Mouse (Mus musculus) embryo, embryonic 11.5 days (tissue): ENCODE results near the gene Camk2b.
A peak's percentile ranks its signal among the peaks of the same experiment; 100 is the strongest.

ENCODE experiments used
- DNase-seq: peaks from one replicate; pipeline ENCODE4 v3.0.0-alpha.2; 2012; ENCODE audit warnings: low read depth, low spot score

Camk2b gene

DNA sequence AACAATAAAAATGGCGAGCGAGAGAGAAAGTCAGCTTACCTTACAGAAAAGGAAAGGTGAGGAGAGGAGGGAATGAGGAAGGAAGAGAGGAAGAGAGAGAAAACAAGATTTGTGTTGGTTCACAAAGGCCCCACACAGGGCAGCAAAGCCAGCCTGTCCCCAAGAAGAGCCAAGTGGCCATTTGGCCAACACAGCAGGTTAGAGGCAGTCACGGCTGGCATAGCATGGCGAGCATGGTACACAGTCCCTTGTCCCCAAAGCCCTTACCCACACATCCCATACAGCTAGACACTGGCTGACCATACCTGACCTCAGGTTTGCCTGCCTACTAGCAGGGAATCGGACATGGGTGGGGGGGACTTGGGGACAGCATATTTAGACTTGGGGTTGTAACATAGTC lies 82.5 kb downstream of the Camk2b start:
- no peak for DNase-seq

- no peak for DNase-seq
Observed at GRCm38 (mm10) chr11:5981323-5981722, 84.8 kb downstream of the Camk2b start.

DNA sequence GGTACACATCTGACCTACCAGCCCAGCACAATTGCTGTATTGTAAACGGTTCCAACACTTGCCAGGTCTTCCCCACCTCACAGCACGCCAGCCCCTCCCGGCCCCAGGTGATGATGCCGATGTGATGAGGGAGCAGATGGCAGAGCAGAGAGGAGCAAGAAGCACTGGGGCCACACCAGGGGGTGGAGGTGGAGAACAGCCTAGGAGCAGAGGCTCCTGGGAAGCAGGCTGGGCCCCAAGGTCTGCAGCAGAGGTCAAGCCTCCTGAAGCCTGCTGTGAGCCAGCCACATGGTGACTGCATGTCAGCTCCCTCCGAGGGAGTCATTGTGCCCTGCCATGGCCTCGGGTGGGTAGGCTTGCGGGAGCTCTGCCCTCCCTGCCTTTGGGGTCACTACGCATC lies 85.6 kb downstream of the Camk2b start:
- no peak for DNase-seq

GRCm38 (mm10) chr11:5980108-5980507 lies 86.1 kb downstream of the Camk2b start:
- no peak for DNase-seq

- DNase-seq = no peak
Observed at GRCm38 (mm10) chr11:5979088-5979487, 87.1 kb downstream of the Camk2b start.

DNA sequence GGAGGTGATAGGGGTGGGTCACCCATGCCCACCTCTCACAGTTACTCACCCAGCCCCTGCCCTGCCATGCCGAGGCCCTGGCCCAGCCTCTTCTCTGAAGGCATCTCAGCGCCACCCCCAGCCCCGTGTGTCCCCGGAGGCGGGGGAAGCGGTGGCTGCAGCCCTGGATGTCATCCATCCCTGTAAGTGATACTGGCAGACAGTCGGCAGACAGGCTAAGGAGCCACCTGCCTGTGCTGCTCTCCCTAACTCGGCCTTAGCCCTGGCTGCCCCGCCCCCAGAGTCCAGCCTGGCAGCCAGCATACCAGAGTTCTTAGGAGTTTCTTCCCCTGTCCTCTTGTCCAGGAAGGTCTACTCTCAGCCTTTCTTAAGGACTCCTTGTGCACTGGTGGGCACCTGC lies 90.1 kb downstream of the Camk2b start:
- no peak for DNase-seq

- no peak for DNase-seq
Observed at GRCm38 (mm10) chr11:5975068-5975467, 91.1 kb downstream of the Camk2b start.

- no peak for DNase-seq
Observed at GRCm38 (mm10) chr11:5974053-5974452, 92.1 kb downstream of the Camk2b start.

GRCm38 (mm10) chr11:5973151-5973550 lies 93.0 kb downstream of the Camk2b start:
- DNase-seq = no peak

DNA sequence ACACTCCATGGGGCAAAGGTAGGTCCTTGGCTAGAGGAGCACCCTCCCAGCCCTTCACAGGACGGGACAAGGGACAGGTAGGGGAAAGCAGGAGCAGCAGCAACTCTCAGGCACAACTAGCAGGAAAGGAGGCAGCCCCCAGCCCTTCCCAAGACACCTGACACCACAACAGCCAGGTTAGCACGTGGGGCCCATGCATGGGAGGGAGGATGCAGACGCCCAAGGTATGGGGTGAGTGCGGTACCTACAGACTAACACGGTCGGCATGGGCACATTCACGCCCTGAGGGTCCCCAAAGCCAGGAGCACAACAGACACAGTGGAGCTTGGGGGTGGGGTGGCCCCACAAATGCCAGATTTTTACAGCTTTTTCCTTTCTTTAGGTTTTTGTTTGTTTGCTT lies 95.0 kb downstream of the Camk2b start:
- DNase-seq = no peak

DNA sequence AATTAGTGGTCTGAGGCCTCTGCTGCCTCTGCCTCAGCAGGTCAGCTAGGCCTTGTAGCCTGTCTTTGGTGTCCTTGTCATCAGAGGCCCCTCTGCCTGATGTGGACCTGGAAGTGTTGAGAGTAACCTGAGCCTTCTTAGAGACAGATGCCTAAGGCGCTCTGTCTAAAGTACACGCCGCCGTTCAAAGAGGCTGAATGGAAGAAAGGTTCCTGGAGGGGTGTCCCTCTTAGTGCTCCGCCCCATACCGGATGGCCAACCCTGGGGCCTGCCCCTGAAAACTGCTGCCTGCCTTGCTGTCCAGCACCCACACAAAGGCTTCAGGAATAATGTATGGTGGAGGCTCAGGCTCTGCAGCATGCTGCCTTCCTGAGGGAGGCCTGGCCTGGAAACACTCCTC lies 97.9 kb downstream of the Camk2b start:
- DNase-seq = no peak

DNA sequence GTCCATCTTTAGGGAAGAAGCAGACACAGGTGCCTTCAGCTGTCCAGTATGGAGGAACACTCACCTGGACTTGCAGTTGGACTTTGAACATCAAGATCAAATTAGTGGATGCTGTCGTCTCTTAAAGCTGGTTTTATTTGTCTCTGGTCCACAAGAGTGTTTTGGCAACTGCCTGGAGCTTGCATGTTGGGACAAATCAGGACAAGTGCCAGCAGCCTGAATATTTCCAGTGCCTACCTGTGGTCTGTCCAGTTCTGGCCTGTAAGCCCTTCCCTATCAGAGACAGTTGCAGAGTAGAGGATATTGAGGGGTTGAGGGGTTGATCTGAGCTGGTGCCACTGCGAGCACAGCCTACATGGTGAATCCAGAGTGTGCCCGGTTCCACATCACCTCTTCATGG lies 99.4 kb downstream of the Camk2b start:
- no peak for DNase-seq

GRCm38 (mm10) chr11:5965865-5966264 lies 100.3 kb downstream of the Camk2b start:
- no peak for DNase-seq

GRCm38 (mm10) chr11:5960051-5960450 lies 106.1 kb downstream of the Camk2b start:
- no peak for DNase-seq

GRCm38 (mm10) chr11:5955546-5956276 lies 110.5 kb downstream of the Camk2b start, which contains the start of gene Ykt6:
Gene Ykt6, plus strand, starts transcription at chr11:5955693.
- peak; percentile 91 for DNase-seq

- DNase-seq = no peak
Observed at GRCm38 (mm10) chr11:5954965-5955504, 111.1 kb downstream of the Camk2b start.

GRCm38 (mm10) chr11:5954435-5954834 lies 111.7 kb downstream of the Camk2b start:
- DNase-seq = no peak

DNA sequence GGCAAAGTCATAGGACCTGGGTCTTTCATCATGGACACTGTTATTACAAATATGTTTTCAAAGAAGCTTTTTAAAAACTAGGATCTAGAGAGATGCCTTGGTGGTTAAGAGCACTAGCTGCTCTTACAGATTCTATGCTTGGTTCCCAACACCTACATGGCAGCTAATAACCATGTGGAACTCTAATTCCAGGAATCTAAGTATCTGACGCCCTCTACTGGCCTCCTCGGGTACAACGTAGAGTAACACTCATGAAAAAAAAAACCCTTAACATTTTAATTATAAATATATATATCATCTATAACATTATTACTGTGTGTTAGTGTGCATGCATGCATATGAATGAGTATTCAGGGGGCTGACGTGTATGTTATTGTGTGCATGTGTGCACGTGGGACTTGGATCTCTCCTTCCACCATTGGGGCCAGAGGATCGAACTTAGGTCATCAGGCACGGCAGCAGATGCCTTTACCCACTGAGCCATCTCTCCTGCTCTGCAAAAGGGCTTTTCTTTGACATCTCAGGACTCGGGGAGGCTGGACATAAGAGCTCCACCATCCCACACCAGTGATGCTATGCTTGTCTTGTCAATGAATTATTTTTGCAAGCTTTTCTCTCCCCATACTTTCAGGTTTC lies 112.9 kb downstream of the Camk2b start:
- DNase-seq = no peak

- no peak for DNase-seq
Observed at GRCm38 (mm10) chr11:5952501-5952900, 113.7 kb downstream of the Camk2b start.

GRCm38 (mm10) chr11:5949586-5950352 lies 116.4 kb downstream of the Camk2b start, which contains the start of gene Gck:
Gene Gck, minus strand, starts transcription at chr11:5950081.
- DNase-seq = no peak

DNA sequence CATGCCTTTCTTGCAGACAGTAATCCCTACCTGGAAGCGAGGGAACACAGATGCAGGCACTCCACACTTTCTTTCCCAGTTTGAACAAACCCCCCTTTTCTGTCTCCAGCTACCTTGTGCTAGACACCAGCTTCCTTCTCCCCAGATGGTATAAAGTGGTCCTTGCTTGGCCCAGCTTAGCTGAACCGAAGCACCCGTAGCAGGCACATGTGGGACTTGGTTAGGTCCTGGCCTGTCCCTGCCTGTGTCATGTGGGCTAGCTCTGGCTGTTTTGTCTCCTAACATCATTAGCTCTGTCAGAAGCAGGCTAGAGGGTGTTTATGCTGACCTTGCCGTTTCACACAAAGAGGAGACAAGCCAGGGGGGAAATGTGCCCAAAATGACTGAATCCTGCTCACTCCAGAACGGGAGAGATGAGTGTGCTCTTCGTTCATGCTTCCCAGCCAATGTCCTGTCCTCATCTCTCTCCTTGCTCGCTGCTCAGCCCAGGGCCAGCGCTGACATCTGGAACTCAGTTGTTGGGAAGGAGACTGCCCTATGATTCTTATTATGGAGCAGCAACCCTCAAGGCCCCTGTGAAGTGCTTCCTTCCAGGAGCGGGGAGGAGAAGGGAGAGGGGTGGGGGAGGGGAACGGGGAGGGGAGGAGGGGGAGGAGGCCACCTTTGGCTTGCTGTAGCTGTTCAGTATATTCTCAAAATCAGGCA lies 117.5 kb downstream of the Camk2b start:
- DNase-seq = no peak

DNA sequence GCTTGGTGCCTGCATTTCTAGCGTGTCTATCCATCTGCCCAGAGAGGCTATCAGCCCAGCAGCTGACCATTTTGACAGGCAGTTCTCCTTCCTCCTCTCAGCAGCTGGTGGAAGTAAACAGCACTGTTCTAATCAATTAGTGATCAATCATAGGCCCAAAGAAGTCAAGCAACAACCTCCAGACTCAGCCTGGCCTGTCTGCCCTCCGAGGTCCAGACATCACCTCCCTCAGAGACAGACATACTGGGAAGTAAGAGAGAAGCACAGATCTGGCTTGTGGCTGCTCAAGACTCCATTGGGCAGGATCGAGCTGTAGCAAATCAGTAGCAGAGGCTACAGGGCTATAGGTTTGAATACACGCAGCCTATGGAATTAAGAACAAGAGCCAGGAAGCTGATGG lies 118.4 kb downstream of the Camk2b start:
- DNase-seq = no peak
